Mouse (Mus musculus) kidney, adult 2 months (tissue): Measurements from ENCODE around the gene Dnase1l2. TPM values are rescaled to one million over a fixed set of nuclear protein-coding genes. Genes with fewer than 3 reads are reported as not detected.
"Not testable (repeated sequence)": the region's sequence is repeated elsewhere in the genome, so short reads cannot be mapped to it uniquely, and the experiment has no call there.

Source experiments
- DNase-seq: peaks from one replicate; pipeline ENCODE4 v3.0.0; 2021
- H3K27ac ChIP-seq: fragments of 200-500 bp; 2 replicates; pipeline ENCODE4 v1.5.1; 2012; ENCODE audit warnings: low read depth, low read length, control low read depth, inconsistent platforms; ENCODE audit not compliant: insufficient read depth
- H3K27me3 ChIP-seq: fragments of 200-500 bp; replicated peaks from 2 replicates; pipeline ENCODE4 v1.6.1; 2012; ENCODE audit warnings: mild to moderate bottlenecking, moderate library complexity, low read length, inconsistent platforms; ENCODE audit not compliant: control insufficient read depth, insufficient read depth
- H3K36me3 ChIP-seq: fragments of 200-500 bp; 2 replicates; pipeline ENCODE4 v1.6.1; 2012; ENCODE audit warnings: mild to moderate bottlenecking, moderate library complexity, low read length, inconsistent platforms; ENCODE audit not compliant: control insufficient read depth, insufficient read depth
- H3K4me1 ChIP-seq: fragments of 200-500 bp; 2 replicates; pipeline ENCODE4 v1.6.1; 2011; ENCODE audit warnings: low read length; ENCODE audit not compliant: control insufficient read depth, insufficient read depth
- H3K4me3 ChIP-seq: fragments of 200-500 bp; 2 replicates; pipeline ENCODE4 v1.5.1; 2011; ENCODE audit warnings: mild to moderate bottlenecking, low read depth, low read length, control low read depth; ENCODE audit not compliant: insufficient read depth
- CTCF ChIP-seq: fragments of 200-500 bp; conservative IDR thresholded peaks from 2 replicates; pipeline ENCODE4 v1.5.1; 2011; ENCODE audit warnings: low read depth, mild to moderate bottlenecking, control low read depth, low read length, moderate library complexity, mixed read lengths; ENCODE audit not compliant: insufficient read depth, insufficient read length
- POLR2A ChIP-seq: fragments of 200-500 bp; IDR thresholded peaks from one replicate; pipeline ENCODE4 v1.6.1; 2011; ENCODE audit warnings: low read depth, low read length, control low read depth
- WGBS: fragments of 180-500 bp; shearing (Covaris S2); methylation state at CpG from one replicate; pipeline ENCODE4 v1.1.7; 2018; 5-methylcytosine and 5-hydroxymethylcytosine counted together
- polyA plus RNA-seq: library from polyadenylated mRNA; depleted of rRNA; stranded (reverse); fragments of >200 nt; gene quantifications from 2 replicates; pipeline ENCODE4 v1.2.3, GENCODE M21; 2012

Dnase1l2 gene
- polyA plus RNA-seq, 1 experiment: 7.6 TPM

DNA sequence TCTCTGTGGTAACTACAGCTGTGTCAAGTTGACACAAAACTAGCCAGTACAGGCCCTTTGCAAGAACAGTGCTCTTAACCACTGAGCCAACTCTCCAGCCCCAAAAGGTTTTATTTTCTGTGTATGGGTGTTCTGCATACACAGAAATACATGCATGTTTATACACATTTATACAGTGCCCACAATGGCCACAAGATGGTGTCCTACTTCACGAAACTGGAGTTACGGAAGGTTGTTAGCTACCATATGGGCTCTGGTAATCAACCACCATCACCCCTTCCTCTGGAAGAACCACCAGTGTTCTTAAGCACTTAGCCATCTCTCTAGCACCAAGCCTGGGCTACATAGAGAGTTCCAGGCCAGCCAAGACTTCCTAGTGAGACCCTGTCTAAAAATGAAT lies 18.7 kb upstream of the Dnase1l2 start:
- peaks cover 2% of the 10 kb centered on the region; the same call in 1 of the 2 replicates for H3K4me1 ChIP-seq
- WGBS: 64% methylated on average over 2 of the region's 2 CpGs
- TF ChIP-seq CTCF (peak; percentile 40), POLR2A (no peak)
- H3K36me3 ChIP-seq: no peaks in the 10 kb centered on the region
- H3K27me3 ChIP-seq: no peaks in the 10 kb centered on the region
- no peak overlapping the region for H3K27ac ChIP-seq
- DNase-seq: peak; percentile 51
- no peak overlapping the region for H3K4me3 ChIP-seq

DNA sequence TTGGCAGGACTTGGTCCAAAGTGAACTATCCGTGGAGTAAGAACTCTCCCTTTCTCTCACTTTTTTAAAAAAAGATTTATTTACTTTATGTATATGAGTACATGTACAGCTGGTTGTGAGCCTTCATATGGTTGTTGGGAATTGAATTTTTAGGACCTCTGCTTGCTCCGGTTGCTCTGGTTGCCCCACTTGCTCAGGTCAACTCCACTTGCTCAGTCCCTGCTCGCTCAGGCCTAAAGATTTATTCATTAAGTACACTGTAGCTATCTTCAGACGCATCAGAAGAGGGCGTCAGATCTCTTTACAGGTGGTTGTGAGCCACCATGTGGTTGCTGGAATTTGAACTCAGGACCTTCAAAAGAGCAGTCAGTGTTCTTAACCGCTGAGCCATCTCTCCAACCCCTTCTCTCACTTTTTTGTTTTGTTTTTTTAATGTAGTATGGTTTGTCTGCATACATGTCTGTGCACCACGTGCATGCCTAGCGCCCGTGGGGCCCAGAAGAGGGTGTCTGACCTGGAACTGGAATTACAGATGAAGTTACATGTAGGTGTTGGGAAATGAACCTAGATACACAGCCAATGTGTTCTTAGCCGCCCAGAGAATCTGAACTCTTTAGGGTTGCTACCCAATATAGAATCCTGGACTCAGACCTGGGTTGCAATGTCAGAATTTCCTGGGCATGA lies 12.8 kb upstream of the Dnase1l2 start:
- 38% methylated on average over 10 of the region's 10 CpGs for WGBS
- not testable (repeated sequence) for H3K36me3 ChIP-seq, H3K27me3 ChIP-seq, H3K4me3 ChIP-seq, DNase-seq
- Histone ChIP-seq H3K4me1 (peaks cover 11% of the 10 kb centered on the region; the same call in 1 of the 2 replicates), H3K27ac (peak overlapping the region; percentile 30; the same call in 1 of the 2 replicates)

DNA sequence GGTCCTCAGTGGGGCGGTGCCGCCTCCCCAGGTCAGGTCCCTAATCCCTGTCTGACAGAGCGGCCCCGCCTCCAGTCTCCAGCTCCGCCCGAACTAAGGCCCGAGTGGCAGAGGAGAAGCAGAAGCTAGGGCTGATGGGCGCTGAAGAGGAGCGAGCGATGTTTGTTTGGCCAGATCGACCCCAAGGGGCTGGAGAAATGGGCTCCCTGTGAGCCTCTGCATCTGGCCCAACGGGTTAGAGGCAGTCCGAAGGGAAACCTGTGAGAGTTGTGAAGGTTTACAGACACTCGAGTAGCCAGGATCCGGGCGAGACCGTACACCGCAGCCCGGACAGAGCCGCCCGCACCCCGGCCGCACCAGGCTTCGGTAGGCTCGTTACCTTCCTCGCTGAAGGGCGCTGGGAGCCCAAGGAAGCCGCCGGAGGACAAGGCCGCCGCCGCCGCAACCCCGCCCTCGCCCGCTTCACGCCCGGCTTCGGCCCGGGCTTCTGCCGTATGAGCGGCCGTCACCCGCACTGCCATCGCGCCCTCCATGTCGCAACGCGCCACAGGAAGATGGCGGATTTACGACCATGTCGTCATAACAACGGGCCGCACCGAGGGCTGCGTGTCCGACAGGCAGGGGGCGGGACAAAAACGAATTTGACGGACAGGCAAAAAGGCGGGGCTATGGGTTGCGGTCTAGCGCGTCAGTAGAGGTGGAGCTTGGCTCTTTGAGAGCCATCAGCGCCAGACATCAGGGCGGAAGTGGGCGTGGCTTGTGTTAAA lies 12.0 kb upstream of the Dnase1l2 start:
- under 1% methylated on average over 67 of the region's 67 CpGs for WGBS
- DNase-seq: peak; percentile 100
- peak overlapping the region; percentile 89 for H3K4me3 ChIP-seq
- peaks cover 11% of the 10 kb centered on the region; the same call in 1 of the 2 replicates for H3K4me1 ChIP-seq
- H3K27me3 ChIP-seq: no peaks in the 10 kb centered on the region
- H3K36me3 ChIP-seq: no peaks in the 10 kb centered on the region; the same call in 1 of the 2 replicates
- H3K27ac ChIP-seq: peak overlapping the region; percentile 95
- TF ChIP-seq CTCF: no peak
- peak; percentile 92 for TF ChIP-seq POLR2A

DNA sequence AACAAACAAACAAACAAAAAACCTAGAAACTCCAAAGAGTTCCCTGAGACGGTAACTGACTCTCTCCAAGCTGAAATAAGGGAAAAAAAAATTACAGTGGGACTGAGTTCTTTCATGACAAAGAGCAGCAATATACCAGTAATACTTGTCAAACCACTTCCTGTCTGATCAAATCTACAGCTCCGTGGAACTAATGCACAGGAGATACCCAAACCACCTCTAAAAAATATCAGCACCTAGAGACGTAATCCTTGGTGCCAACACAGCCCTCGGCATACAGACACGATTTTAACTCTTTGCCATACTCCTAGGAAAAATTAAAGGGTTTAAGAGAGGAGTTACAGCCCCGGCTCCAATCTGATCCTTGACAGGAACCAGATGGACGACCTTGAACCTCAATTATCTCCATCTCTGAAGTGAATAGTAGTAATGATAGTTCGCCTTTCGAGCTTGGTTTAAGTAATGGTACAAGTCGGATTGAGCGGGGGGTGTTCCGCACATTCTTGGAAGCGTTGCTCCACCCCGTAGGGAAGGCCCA lies 11.4 kb upstream of the Dnase1l2 start:
- peak overlapping the region; percentile 95 for H3K27ac ChIP-seq

DNA sequence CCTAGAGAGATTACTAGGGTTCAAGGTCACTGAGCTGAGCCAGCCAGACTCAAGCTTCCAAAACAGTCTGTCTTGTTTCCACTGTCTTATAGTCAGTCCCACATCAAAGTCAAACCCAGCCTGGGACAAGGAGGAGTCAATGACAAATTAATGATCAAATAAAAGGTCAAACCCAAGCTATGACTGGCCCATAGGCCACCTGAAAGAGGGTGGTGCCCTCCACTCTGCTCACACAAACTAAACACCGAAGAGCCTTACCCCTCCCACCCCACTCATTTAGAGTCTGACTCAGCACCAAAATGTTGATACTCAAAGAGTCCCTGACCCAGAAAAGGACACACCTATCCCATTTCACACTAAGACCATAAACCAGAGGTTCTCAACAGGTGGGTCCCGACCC lies 10.5 kb upstream of the Dnase1l2 start:
- no peak overlapping the region for H3K27ac ChIP-seq
- no peaks in the 10 kb centered on the region for H3K27me3 ChIP-seq
- H3K4me1 ChIP-seq: peaks cover 11% of the 10 kb centered on the region; the same call in 1 of the 2 replicates
- TF ChIP-seq CTCF (no peak), POLR2A (no peak)
- peaks cover 2% of the 10 kb centered on the region; the same call in 1 of the 2 replicates for H3K36me3 ChIP-seq
- peak; percentile 67 for DNase-seq
- WGBS: 31% methylated on average over 2 of the region's 2 CpGs
- no peak overlapping the region for H3K4me3 ChIP-seq

More for the DNA sequence above, 11.4 kb upstream of the Dnase1l2 start:
- peak overlapping the region; percentile 89 for H3K4me3 ChIP-seq
- TF ChIP-seq POLR2A: no peak
- TF ChIP-seq CTCF: no peak
- 2% methylated on average over 14 of the region's 14 CpGs for WGBS
- DNase-seq: no peak
- H3K27me3 ChIP-seq: no peaks in the 10 kb centered on the region
- peaks cover 11% of the 10 kb centered on the region; the same call in 1 of the 2 replicates for H3K4me1 ChIP-seq
- H3K36me3 ChIP-seq: peaks cover 2% of the 10 kb centered on the region; the same call in 1 of the 2 replicates

DNA sequence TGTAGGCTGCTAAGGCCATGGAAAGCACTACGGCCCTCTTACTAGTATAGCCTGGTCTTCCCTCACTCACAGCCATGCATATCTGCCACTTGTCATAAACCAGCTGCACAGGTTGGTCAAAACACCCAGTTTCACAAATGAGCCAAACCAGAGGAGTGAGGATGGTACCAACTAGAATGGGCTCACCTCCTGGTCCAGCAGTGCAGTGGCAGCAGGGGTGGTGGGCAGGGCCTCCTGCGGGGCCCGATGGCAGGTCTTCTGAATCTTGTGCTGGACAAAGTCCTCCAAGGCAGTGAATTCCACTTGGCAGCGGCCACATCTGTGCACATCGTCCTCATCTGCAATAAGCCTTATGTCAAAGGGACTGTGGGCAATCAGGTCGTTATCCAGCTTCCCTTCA lies 8.3 kb upstream of the Dnase1l2 start:
- no peak for TF ChIP-seq POLR2A
- TF ChIP-seq CTCF: no peak
- no peak overlapping the region for H3K27ac ChIP-seq
- H3K4me1 ChIP-seq: peaks cover 11% of the 10 kb centered on the region; the same call in 1 of the 2 replicates
- WGBS: 76% methylated on average over 6 of the region's 6 CpGs
- H3K36me3 ChIP-seq: peaks cover 2% of the 10 kb centered on the region; the same call in 1 of the 2 replicates
- H3K27me3 ChIP-seq: no peaks in the 10 kb centered on the region
- no peak overlapping the region for H3K4me3 ChIP-seq
- DNase-seq: no peak

DNA sequence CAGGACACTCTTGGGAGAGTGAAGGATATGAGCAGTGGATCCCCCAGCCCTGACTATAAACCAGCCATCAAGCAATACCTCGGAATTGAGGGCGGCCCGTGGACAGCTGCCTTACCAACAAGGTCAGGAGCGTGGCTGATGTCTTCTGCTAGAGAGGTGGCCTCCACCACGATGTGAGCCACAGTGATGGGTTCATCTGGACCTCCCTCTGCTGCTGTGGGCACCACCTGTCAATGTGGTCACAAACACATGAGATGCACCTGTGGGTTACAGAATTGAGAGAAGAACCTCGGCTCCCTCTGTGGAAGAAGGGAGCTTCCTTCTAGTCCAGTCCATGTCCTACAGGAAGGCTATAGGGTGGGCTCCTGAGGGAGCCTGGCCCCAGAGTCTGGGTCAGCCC lies 6.6 kb upstream of the Dnase1l2 start:
- WGBS: 98% methylated on average over 6 of the region's 6 CpGs
- H3K27me3 ChIP-seq: no peaks in the 10 kb centered on the region
- no peak overlapping the region for H3K27ac ChIP-seq
- H3K4me1 ChIP-seq: peaks cover 11% of the 10 kb centered on the region; the same call in 1 of the 2 replicates
- H3K4me3 ChIP-seq: no peak overlapping the region
- DNase-seq: no peak
- TF ChIP-seq CTCF: no peak
- TF ChIP-seq POLR2A: no peak
- H3K36me3 ChIP-seq: peaks cover 2% of the 10 kb centered on the region; the same call in 1 of the 2 replicates
